Mouse (Mus musculus): ENCODE measurements around the gene Unc13a. TPM values are rescaled to one million over a fixed set of nuclear protein-coding genes. Genes with fewer than 3 reads are reported as not detected.

The Unc13a gene
- total and polyA plus RNA-seq, 2 experiments from 2014 or later = 16.2 to 69.0 TPM

DNA sequence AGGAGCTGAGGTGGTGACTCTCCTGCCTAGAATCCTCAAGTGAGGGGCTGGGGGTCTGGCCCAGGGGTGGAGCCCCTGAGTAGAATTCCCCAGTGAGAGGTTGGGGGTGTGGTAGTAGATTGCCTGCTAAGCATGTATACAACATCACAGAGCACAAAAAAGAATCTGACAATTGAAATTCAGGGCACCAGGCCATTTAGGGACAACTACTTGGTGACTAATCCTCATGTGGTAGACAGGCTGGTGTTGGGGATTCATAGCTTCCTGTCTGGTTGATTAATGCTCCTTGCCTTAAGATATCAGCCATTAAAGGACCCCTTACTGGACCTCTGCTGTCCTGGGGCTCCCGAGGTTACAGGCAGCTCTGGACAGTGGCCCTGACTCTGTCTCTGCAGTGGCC, 92.5 kb downstream of the Unc13a start:
- Histone ChIP-seq H3K27ac (ENCODE audit: low read depth, low read length) (no peak overlapping the region), H3K27me3 (ENCODE audit: insufficient read depth, low read length) (no peaks in the 10 kb centered on the region), H3K9ac (replicated peaks; ENCODE audit: low read length, poor library complexity, severe bottlenecking) (no peak overlapping the region), H3K36me3 (ENCODE audit: insufficient read depth, low read length) (peaks cover 17% of the 10 kb centered on the region), H3K4me3 (ENCODE audit: low read depth, low read length) (no peak overlapping the region), H3K4me2 (ENCODE audit: low read depth, low read length, poor library complexity, severe bottlenecking) (no peak overlapping the region), H3K4me1 (ENCODE audit: insufficient read depth, low read length) (no peaks in the 10 kb centered on the region), H3K9me3 (ENCODE audit: low read length) (no peaks in the 10 kb centered on the region)
- no peak for DNase-seq (ENCODE audit: low spot score)
- TF ChIP-seq CTCF (IDR thresholded peaks at IDR 0.05) = no peak
- WGBS = 78% methylated on average over 1 of the region's 1 CpGs
- ATAC-seq (ENCODE audit: low FRiP score) = no peak

DNA sequence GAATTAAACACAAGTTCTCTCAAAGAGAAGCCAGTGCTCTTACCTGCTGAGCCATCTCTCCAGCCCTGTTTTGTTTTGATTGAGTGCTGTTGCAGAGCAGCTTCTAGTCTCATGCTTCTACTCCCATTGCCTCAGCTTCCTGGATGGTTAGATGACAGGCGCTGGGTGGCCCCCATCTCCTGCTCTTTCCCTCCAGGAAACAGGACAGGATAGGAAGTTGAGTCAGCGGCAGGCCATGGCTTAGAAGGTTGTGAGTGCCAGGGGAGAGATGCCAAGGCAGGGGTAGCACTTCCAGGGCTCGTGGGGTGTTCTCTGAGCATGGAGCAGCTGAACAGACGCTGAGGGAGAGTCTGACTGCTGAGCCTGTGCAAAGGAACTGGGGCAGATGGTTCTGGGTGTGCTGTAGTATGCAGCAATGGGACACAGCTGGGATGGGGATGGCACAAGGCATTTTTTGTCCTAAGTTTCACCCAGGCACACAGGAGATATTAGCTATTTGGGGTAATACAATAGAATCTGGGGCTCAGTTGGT, 93.6 kb downstream of the Unc13a start:
- no peaks in the 10 kb centered on the region for H3K9me3 ChIP-seq (ENCODE audit: low read length)
- H3K36me3 ChIP-seq (ENCODE audit: insufficient read depth, low read length) = peaks cover 12% of the 10 kb centered on the region
- no peak for TF ChIP-seq CTCF (IDR thresholded peaks at IDR 0.05)
- H3K4me3 ChIP-seq (ENCODE audit: low read depth, low read length) = no peak overlapping the region
- H3K9ac ChIP-seq (replicated peaks; ENCODE audit: low read length, poor library complexity, severe bottlenecking) = no peak overlapping the region
- DNase-seq (ENCODE audit: low spot score) (no peak), ATAC-seq (ENCODE audit: low FRiP score) (no peak)
- no peaks in the 10 kb centered on the region for H3K4me1 ChIP-seq (ENCODE audit: insufficient read depth, low read length)
- no peaks in the 10 kb centered on the region for H3K27me3 ChIP-seq (ENCODE audit: insufficient read depth, low read length)
- no peak overlapping the region for H3K27ac ChIP-seq (ENCODE audit: low read depth, low read length)
- H3K4me2 ChIP-seq (ENCODE audit: low read depth, low read length, poor library complexity, severe bottlenecking) = no peak overlapping the region
- 72% methylated on average over 4 of the region's 4 CpGs for WGBS

DNA sequence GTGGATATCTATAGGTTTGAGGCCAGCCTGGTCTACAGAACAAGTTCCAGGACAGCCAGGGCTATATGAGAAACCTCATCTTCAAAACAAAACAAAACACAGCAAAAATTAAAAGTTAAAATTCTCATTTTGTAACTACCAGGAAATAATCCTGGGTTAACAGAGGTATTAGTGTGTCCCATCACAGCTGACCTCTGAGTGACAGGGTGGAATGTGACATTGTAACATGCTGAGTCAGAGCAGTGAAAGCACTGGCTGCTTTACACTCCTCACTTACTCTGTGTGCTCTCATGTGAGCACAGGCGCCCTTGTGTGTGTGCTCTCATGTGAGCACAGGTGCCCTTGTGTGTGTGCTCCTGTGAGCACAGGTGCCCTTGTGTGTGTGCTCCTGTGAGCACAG, 96.5 kb downstream of the Unc13a start:
- Histone ChIP-seq H3K9me3 (ENCODE audit: low read length) (no peaks in the 10 kb centered on the region), H3K4me3 (ENCODE audit: low read depth, low read length) (no peak overlapping the region), H3K27ac (ENCODE audit: low read depth, low read length) (no peak overlapping the region), H3K4me1 (ENCODE audit: insufficient read depth, low read length) (peaks cover 4% of the 10 kb centered on the region; the same call in 1 of the 2 replicates), H3K4me2 (ENCODE audit: low read depth, low read length, poor library complexity, severe bottlenecking) (no peak overlapping the region), H3K36me3 (ENCODE audit: insufficient read depth, low read length) (no peaks in the 10 kb centered on the region; the same call in 1 of the 2 replicates), H3K27me3 (ENCODE audit: insufficient read depth, low read length) (no peaks in the 10 kb centered on the region), H3K9ac (replicated peaks; ENCODE audit: low read length, poor library complexity, severe bottlenecking) (no peak overlapping the region)
- no peak for TF ChIP-seq CTCF (IDR thresholded peaks at IDR 0.05)
- ATAC-seq (ENCODE audit: low FRiP score) (no peak), DNase-seq (ENCODE audit: low spot score) (no peak)
- WGBS = 71% methylated on average over 1 of the region's 1 CpGs

DNA sequence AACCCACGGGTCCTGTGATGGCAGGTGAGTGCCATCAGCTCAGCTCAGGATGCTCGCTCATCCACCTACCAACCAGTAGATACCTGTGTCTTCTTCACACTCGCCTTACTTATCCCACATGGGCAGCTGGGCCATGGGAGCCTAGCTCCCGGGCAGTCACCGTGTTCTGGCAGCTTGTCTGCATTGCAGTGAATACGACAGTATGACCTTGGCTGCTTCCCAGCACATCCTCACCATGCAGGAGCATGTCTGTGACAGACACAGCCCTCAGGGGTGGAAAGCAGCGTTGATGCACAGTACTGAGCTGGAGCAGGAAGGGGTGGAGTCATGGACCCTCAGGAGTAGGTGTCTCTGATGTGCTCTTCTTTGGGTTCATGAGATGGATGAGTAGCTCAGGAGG, 97.1 kb downstream of the Unc13a start:
- Histone ChIP-seq H3K27ac (ENCODE audit: low read depth, low read length) (no peak overlapping the region), H3K9ac (replicated peaks; ENCODE audit: low read length, poor library complexity, severe bottlenecking) (0 out of 2 replicates have a peak overlapping the region, but pooled peaks have one; percentile 33), H3K4me1 (ENCODE audit: insufficient read depth, low read length) (peaks cover 4% of the 10 kb centered on the region; the same call in 1 of the 2 replicates), H3K9me3 (ENCODE audit: low read length) (no peaks in the 10 kb centered on the region), H3K4me3 (ENCODE audit: low read depth, low read length) (no peak overlapping the region), H3K36me3 (ENCODE audit: insufficient read depth, low read length) (no peaks in the 10 kb centered on the region; the same call in 1 of the 2 replicates), H3K27me3 (ENCODE audit: insufficient read depth, low read length) (no peaks in the 10 kb centered on the region), H3K4me2 (ENCODE audit: low read depth, low read length, poor library complexity, severe bottlenecking) (no peak overlapping the region)
- DNase-seq (ENCODE audit: low spot score) (no peak), ATAC-seq (ENCODE audit: low FRiP score) (no peak)
- WGBS = 86% methylated on average over 7 of the region's 7 CpGs
- TF ChIP-seq CTCF (IDR thresholded peaks at IDR 0.05) = no peak

Small RNAs within 50 kb of the gene (microRNA-seq; reads per million reads assigned to microRNA genes)
- gene Mir6769b (ENCODE audit: borderline number of aligned reads) = 3.0 reads per million

Other genes with a start within 250 kb of the Unc13a start
- 289 and 323 TPM in 2 replicates for gene Abhd8, start 208.1 kb downstream of the Unc13a start, total RNA-seq (2014; rRNA removed)
- 205 and 213 TPM in 2 replicates for gene Abhd8, start 208.1 kb downstream of the Unc13a start, polyA plus RNA-seq (2015; fragmentation: Nextera tagmentation; extraction: Ambion mirVana)
- gene Mrpl34, start 206.8 kb downstream of the Unc13a start, total RNA-seq (2014; rRNA removed) = 105 and 119 TPM in 2 replicates
- gene Mrpl34, start 206.8 kb downstream of the Unc13a start, polyA plus RNA-seq (2015; fragmentation: Nextera tagmentation; extraction: Ambion mirVana) = 163 and 165 TPM in 2 replicates
- 187 and 211 TPM in 2 replicates for gene Dda1, start 202.6 kb downstream of the Unc13a start, total RNA-seq (2014; rRNA removed)
- 267 and 269 TPM in 2 replicates for gene Dda1, start 202.6 kb downstream of the Unc13a start, polyA plus RNA-seq (2015; fragmentation: Nextera tagmentation; extraction: Ambion mirVana)
- gene Ano8, start 185.8 kb downstream of the Unc13a start, total RNA-seq (2014; rRNA removed) = 81.6 and 82.2 TPM in 2 replicates
- gene Ano8, start 185.8 kb downstream of the Unc13a start, polyA plus RNA-seq (2015; fragmentation: Nextera tagmentation; extraction: Ambion mirVana) = 5.4 and 5.6 TPM in 2 replicates
- gene Gtpbp3, start 183.7 kb downstream of the Unc13a start, total RNA-seq (2014; rRNA removed) = 28.0 and 31.5 TPM in 2 replicates
- 11.4 and 11.5 TPM in 2 replicates for gene Gtpbp3, start 183.7 kb downstream of the Unc13a start, polyA plus RNA-seq (2015; fragmentation: Nextera tagmentation; extraction: Ambion mirVana)
- 4.8 and 7.6 TPM in 2 replicates for gene Plvap, start 160.0 kb downstream of the Unc13a start, total RNA-seq (2014; rRNA removed)
- gene Plvap, start 160.0 kb downstream of the Unc13a start, polyA plus RNA-seq (2015; fragmentation: Nextera tagmentation; extraction: Ambion mirVana) = 9.0 and 10.4 TPM in 2 replicates
- gene Ccdc194, start 146.0 kb downstream of the Unc13a start, total RNA-seq (2014; rRNA removed) = 0.27 TPM in 1 of 2 replicates, not detected in the other
- gene Ccdc194, start 146.0 kb downstream of the Unc13a start, polyA plus RNA-seq (2015; fragmentation: Nextera tagmentation; extraction: Ambion mirVana) = not detected in 2 replicates
- gene Bst2, start 134.3 kb downstream of the Unc13a start, total RNA-seq (2014; rRNA removed) = 12.6 and 15.3 TPM in 2 replicates
- 15.3 and 17.6 TPM in 2 replicates for gene Bst2, start 134.3 kb downstream of the Unc13a start, polyA plus RNA-seq (2015; fragmentation: Nextera tagmentation; extraction: Ambion mirVana)
- gene Mvb12a, start 128.8 kb downstream of the Unc13a start, total RNA-seq (2014; rRNA removed) = 77.4 and 79.2 TPM in 2 replicates
- 81.4 and 82.6 TPM in 2 replicates for gene Mvb12a, start 128.8 kb downstream of the Unc13a start, polyA plus RNA-seq (2015; fragmentation: Nextera tagmentation; extraction: Ambion mirVana)
- 0.11 and 0.14 TPM in 2 replicates for gene Tmem221, start 112.9 kb downstream of the Unc13a start, total RNA-seq (2014; rRNA removed)
- 0.20 TPM in 1 of 2 replicates, not detected in the other for gene Tmem221, start 112.9 kb downstream of the Unc13a start, polyA plus RNA-seq (2015; fragmentation: Nextera tagmentation; extraction: Ambion mirVana)
- gene Nxnl1, start 105.2 kb downstream of the Unc13a start, total RNA-seq (2014; rRNA removed) = 0.55 TPM in 1 of 2 replicates, not detected in the other
- gene Nxnl1, start 105.2 kb downstream of the Unc13a start, polyA plus RNA-seq (2015; fragmentation: Nextera tagmentation; extraction: Ambion mirVana) = 0.05 and 0.12 TPM in 2 replicates
- gene Slc27a1, start 102.9 kb downstream of the Unc13a start, total RNA-seq (2014; rRNA removed) = 150 and 160 TPM in 2 replicates
- gene Slc27a1, start 102.9 kb downstream of the Unc13a start, polyA plus RNA-seq (2015; fragmentation: Nextera tagmentation; extraction: Ambion mirVana) = 99.7 and 110 TPM in 2 replicates
- gene Pgls, start 79.6 kb downstream of the Unc13a start, total RNA-seq (2014; rRNA removed) = 333 and 399 TPM in 2 replicates
- gene Pgls, start 79.6 kb downstream of the Unc13a start, polyA plus RNA-seq (2015; fragmentation: Nextera tagmentation; extraction: Ambion mirVana) = 293 and 300 TPM in 2 replicates
- gene Fam129c, start 74.1 kb downstream of the Unc13a start, total RNA-seq (2014; rRNA removed) = 5.3 and 5.9 TPM in 2 replicates
- gene Fam129c, start 74.1 kb downstream of the Unc13a start, polyA plus RNA-seq (2015; fragmentation: Nextera tagmentation; extraction: Ambion mirVana) = 4.5 and 4.7 TPM in 2 replicates
- 104 and 106 TPM in 2 replicates for gene Colgalt1, start 60.8 kb downstream of the Unc13a start, total RNA-seq (2014; rRNA removed)
- 62.8 TPM in 2 replicates for gene Colgalt1, start 60.8 kb downstream of the Unc13a start, polyA plus RNA-seq (2015; fragmentation: Nextera tagmentation; extraction: Ambion mirVana)
- gene Jak3, start 4.5 kb upstream of the Unc13a start, total RNA-seq (2014; rRNA removed) = 9.0 and 12.3 TPM in 2 replicates
- 6.4 and 7.1 TPM in 2 replicates for gene Jak3, start 4.5 kb upstream of the Unc13a start, polyA plus RNA-seq (2015; fragmentation: Nextera tagmentation; extraction: Ambion mirVana)
- gene Insl3, start 17.5 kb upstream of the Unc13a start, total RNA-seq (2014; rRNA removed) = not detected in 2 replicates
- gene Insl3, start 17.5 kb upstream of the Unc13a start, polyA plus RNA-seq (2015; fragmentation: Nextera tagmentation; extraction: Ambion mirVana) = 1.2 and 2.1 TPM in 2 replicates
- 0.24 and 1.6 TPM in 2 replicates for gene B3gnt3, start 30.0 kb upstream of the Unc13a start, total RNA-seq (2014; rRNA removed)
- 0.31 and 0.50 TPM in 2 replicates for gene B3gnt3, start 30.0 kb upstream of the Unc13a start, polyA plus RNA-seq (2015; fragmentation: Nextera tagmentation; extraction: Ambion mirVana)
- gene Fcho1, start 54.0 kb upstream of the Unc13a start, total RNA-seq (2014; rRNA removed) = 109 and 114 TPM in 2 replicates
- gene Fcho1, start 54.0 kb upstream of the Unc13a start, polyA plus RNA-seq (2015; fragmentation: Nextera tagmentation; extraction: Ambion mirVana) = 88.4 and 89.5 TPM in 2 replicates
- gene Zfp709, start 210.3 kb upstream of the Unc13a start, total RNA-seq (2014; rRNA removed) = 9.0 and 12.0 TPM in 2 replicates
- gene Zfp709, start 210.3 kb upstream of the Unc13a start, polyA plus RNA-seq (2015; fragmentation: Nextera tagmentation; extraction: Ambion mirVana) = 5.6 and 6.0 TPM in 2 replicates
- gene Zfp882, start 236.9 kb upstream of the Unc13a start, total RNA-seq (2014; rRNA removed) = 14.6 and 19.6 TPM in 2 replicates
- 6.3 and 6.8 TPM in 2 replicates for gene Zfp882, start 236.9 kb upstream of the Unc13a start, polyA plus RNA-seq (2015; fragmentation: Nextera tagmentation; extraction: Ambion mirVana)
- gene Zfp617, start 236.9 kb upstream of the Unc13a start, total RNA-seq (2014; rRNA removed) = 17.6 and 29.1 TPM in 2 replicates
- gene Zfp617, start 236.9 kb upstream of the Unc13a start, polyA plus RNA-seq (2015; fragmentation: Nextera tagmentation; extraction: Ambion mirVana) = 19.9 and 21.5 TPM in 2 replicates